ENCODE assay signal across 8 mouse cellular contexts in genomic region chr2:164456864-164457300, GRCm38 (mm10). TPM values are rescaled to one million over a fixed set of nuclear protein-coding genes. Genes with fewer than 3 reads are reported as not detected.
DNase-seq lines count a peak whose midpoint lies in the region; ATAC-seq and TF ChIP-seq lines count a peak whose summit lies in the region.

Sys1 (plus strand) TSS chr2:164456964.

- H3K4me1 ChIP-seq in bone marrow, adult 2 months (ENCODE audit: control insufficient read depth, insufficient read depth, low read length): peaks cover 2% of the 10 kb centered on the region; the same call in 1 of the 2 replicates
- peaks cover 2% of the 10 kb centered on the region; the same call in 1 of the 2 replicates for H3K4me1 ChIP-seq in hindbrain, postnatal 0 days (ENCODE audit: insufficient read depth, low read length)

- 8% methylated on average over 7 of the region's 7 CpGs for WGBS in bone marrow, adult 2 months
- 4% methylated on average over 7 of the region's 7 CpGs for WGBS in hindbrain, postnatal 0 days

- peak in 1 of 2 experiments; percentile 31 for DNase-seq in left cerebral cortex, adult 18-20 months (ENCODE audit: low spot score in 2 of 2)
- DNase-seq in left cerebral cortex, adult 11 months (ENCODE audit: low spot score): no peak
- DNase-seq in gastrocnemius, adult 8-10 months (ENCODE audit: low spot score in 2 of 2): no peak
- no peak for DNase-seq in hindbrain, postnatal 0 days (ENCODE audit: low spot score)
- peak; percentile 36 to 44 for DNase-seq in left cerebral cortex, postnatal 14 days (ENCODE audit: low spot score in 2 of 2)
- no peak for DNase-seq in urinary bladder, adult 18-20 months (ENCODE audit: low spot score in 2 of 2)

- H3K9ac ChIP-seq in hindbrain, postnatal 0 days (replicated peaks; ENCODE audit: low read length): peak within 1 kb of the TSS; percentile 29; the same call in 1 of the 2 replicates

- H3K9me3 ChIP-seq in hindbrain, postnatal 0 days (ENCODE audit: low read length): no peaks in the 10 kb centered on the region

- no peak for TF ChIP-seq POLR2A in bone marrow, adult 2 months (IDR thresholded peaks at IDR 0.05; ENCODE audit: borderline replicate concordance, control insufficient read depth, low read depth, low read length)

- H3K27me3 ChIP-seq in hindbrain, postnatal 0 days (ENCODE audit: insufficient read depth, low read length): no peaks in the 10 kb centered on the region

- peak within 1 kb of the TSS; percentile 41 for H3K4me2 ChIP-seq in hindbrain, postnatal 0 days (ENCODE audit: low read depth, low read length)

- no peaks in the 10 kb centered on the region for H3K36me3 ChIP-seq in hindbrain, postnatal 0 days (ENCODE audit: insufficient read depth, low read length)

- no peak for ATAC-seq in hindbrain, postnatal 0 days
- ATAC-seq in monocyte, adult 5-6 weeks (replicated peaks; ENCODE audit: insufficient number of reproducible peaks, low FRiP score, low TSS enrichment, poor library complexity, severe bottlenecking): no peak

- intact Hi-C loops in left cerebral cortex, postnatal 14 days (cut with DNase I): loop anchor here (10.0 kb wide), 1 partner anchor 108 kb away; the partner anchor contains the start of gene Wfdc2

- TF ChIP-seq CTCF in bone marrow, adult 2 months (IDR thresholded peaks at IDR 0.05; ENCODE audit: control insufficient read depth, insufficient read depth, low read length): no peak
- peak; percentile 46 for TF ChIP-seq CTCF in hindbrain, postnatal 0 days (IDR thresholded peaks at IDR 0.05; ENCODE audit: low read depth)

- peak within 1 kb of the TSS; percentile 9 for H3K4me3 ChIP-seq in bone marrow, adult 2 months (replicated peaks; ENCODE audit: control insufficient read depth, low read depth, low read length)
- peak within 1 kb of the TSS; percentile 9; the same call in 1 of the 2 replicates for H3K4me3 ChIP-seq in hindbrain, postnatal 0 days (ENCODE audit: low read length)

- no peak within 1 kb of the TSS for H3K27ac ChIP-seq in bone marrow, adult 2 months (ENCODE audit: control insufficient read depth, insufficient read depth, low read depth, low read length, poor library complexity)
- H3K27ac ChIP-seq in hindbrain, postnatal 0 days: no peak within 1 kb of the TSS

RNA-seq across cellular contexts. Expression of gene Sys1, which starts in this region (rescaled TPM):
- 10 to 100 TPM; 43.5 to 44.6 TPM for total RNA-seq in left cerebral cortex, adult 18-20 months (2021)
- polyA plus RNA-seq in bone marrow, adult 2 months (2011; ENCODE audit: insufficient read depth, insufficient read length, low replicate concordance, missing spikeins): 10.1 and 26.7 TPM in 2 replicates
- 10 to 100 TPM; 25.3 to 27.8 (median 26.6) TPM for total RNA-seq in gastrocnemius, adult 8-10 months (2022)
- 165 and 315 TPM in 2 replicates for total RNA-seq in hindbrain, postnatal 0 days (2014; rRNA removed)
- polyA plus RNA-seq in hindbrain, postnatal 0 days (2015; fragmentation: Nextera tagmentation; extraction: Ambion mirVana): 108 and 113 TPM in 2 replicates
- 10 to 100 TPM; 38.0 to 44.4 TPM for total RNA-seq in left cerebral cortex, postnatal 14 days (2021)
- total RNA-seq in monocyte, adult 5-6 weeks (2017): 17.0 to 30.1 TPM (median 24.9 TPM) in 3 replicates

Comparison
In these comparisons a context has a peak if more than half of its experiments do, and no peak if none do; other contexts are left out.
1. DNase-seq: peak in left cerebral cortex, postnatal 14 days (2 of 2); none in left cerebral cortex, adult 11 months (single experiment), gastrocnemius, adult 8-10 months (0 of 2), hindbrain, postnatal 0 days (single experiment) and urinary bladder, adult 18-20 months (0 of 2).